Mouse (Mus musculus) hindbrain, embryonic 16.5 days (tissue): Measurements from ENCODE around the gene Slc24a4. TPM values are rescaled to one million over a fixed set of nuclear protein-coding genes. Genes with fewer than 3 reads are reported as not detected.
A peak's percentile ranks its signal among the peaks of the same experiment; 100 is the strongest.

Experiments used
- ATAC-seq: fragments of 200-750 bp; cut with Nextera tagmentation; 2 replicates; pipeline ENCODE4 v1.8.0; 2017; ENCODE audit warnings: moderate TSS enrichment, moderate library complexity
- H3K27ac ChIP-seq: fragments of 300-500 bp; sonication (generic); 2 replicates; pipeline ENCODE4 v1.5.1; 2014; ENCODE audit warnings: low read depth, mild to moderate bottlenecking, control low read depth, low read length, moderate library complexity
- H3K27me3 ChIP-seq: fragments of 300-500 bp; sonication (generic); replicated peaks from 2 replicates; pipeline ENCODE4 v1.6.1; 2014; ENCODE audit warnings: low read length; ENCODE audit not compliant: control insufficient read depth, insufficient read depth
- H3K36me3 ChIP-seq: fragments of 300-500 bp; sonication (generic); 2 replicates; pipeline ENCODE4 v1.6.1; 2014; ENCODE audit warnings: mild to moderate bottlenecking, low read length, moderate library complexity, mixed read lengths; ENCODE audit not compliant: control insufficient read depth, insufficient read depth
- H3K4me1 ChIP-seq: fragments of 300-500 bp; sonication (generic); 2 replicates; pipeline ENCODE4 v1.6.1; 2014; ENCODE audit warnings: low read depth, low read length; ENCODE audit not compliant: control insufficient read depth, insufficient read depth
- H3K4me2 ChIP-seq: fragments of 300-500 bp; sonication (generic); 2 replicates; pipeline ENCODE4 v1.6.1; 2014; ENCODE audit warnings: mild to moderate bottlenecking, low read length, control low read depth, moderate library complexity
- H3K4me3 ChIP-seq: fragments of 300-500 bp; sonication (generic); 2 replicates; pipeline ENCODE4 v1.5.1; 2014; ENCODE audit warnings: mild to moderate bottlenecking, low read length, control low read depth, moderate library complexity
- H3K9ac ChIP-seq: fragments of 300-500 bp; sonication (generic); 2 replicates; pipeline ENCODE4 v1.6.1; 2014; ENCODE audit warnings: low read depth, mild to moderate bottlenecking, control low read depth, low read length, moderate library complexity
- H3K9me3 ChIP-seq: fragments of 300-500 bp; sonication (generic); 2 replicates; pipeline ENCODE4 v1.6.1; 2014; ENCODE audit warnings: mild to moderate bottlenecking, low read length, moderate library complexity; ENCODE audit not compliant: control insufficient read depth
- WGBS: fragments of 180-500 bp; shearing (Covaris S2); extraction: QIAGEN DNeasy Blood & Tissue Kit; methylation state at CpG from one replicate; pipeline ENCODE4 v1.1.7; 2014; 5-methylcytosine and 5-hydroxymethylcytosine counted together
- polyA plus RNA-seq: library from polyadenylated mRNA; unstranded; fragments of >200 nt; fragmentation: Nextera tagmentation; extraction: Ambion mirVana; gene quantifications from 2 replicates; pipeline ENCODE4 v1.2.1, GENCODE M21; 2015

The Slc24a4 gene
- polyA plus RNA-seq, 1 experiment from 2014 or later: 2.2 TPM

DNA sequence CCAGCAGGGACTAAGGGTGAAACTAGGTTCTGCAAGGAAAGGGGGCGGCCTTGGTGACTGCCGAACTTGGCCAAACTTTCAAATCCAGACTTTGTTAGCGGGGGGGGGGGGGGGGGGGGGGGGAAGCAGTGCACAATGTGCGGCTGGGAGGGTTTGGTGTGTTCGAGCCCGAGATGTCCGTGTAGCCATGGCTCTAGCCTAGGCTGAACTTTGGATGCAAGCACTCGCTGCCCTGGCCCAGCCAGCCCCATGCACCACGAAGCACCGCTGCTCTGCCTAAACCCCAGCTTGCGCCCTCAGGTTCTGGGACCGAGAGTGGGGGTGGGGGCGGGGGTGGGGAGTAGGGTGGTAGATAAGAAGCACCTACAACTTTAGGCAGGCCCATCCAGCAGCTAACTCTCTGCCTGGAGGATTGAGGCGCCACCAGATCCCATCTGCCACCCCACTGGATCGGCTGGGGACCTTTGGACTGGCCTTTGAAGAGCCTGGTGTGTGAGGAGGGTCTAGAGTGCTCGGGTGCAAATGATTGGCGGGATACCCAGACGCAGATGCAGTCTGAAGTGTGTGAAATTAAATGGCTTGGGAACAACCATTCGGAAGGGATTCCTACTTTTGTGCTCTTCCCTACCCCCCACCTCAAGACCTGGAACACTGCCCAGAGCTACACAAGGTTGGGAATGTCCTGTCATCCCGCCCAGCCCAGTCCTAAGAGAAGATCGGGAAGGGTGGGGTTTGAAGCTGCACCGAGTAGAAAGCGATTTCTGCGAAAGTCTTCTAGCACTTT is 155.1 kb downstream of the Slc24a4 start:
- ATAC-seq: peak; percentile 53
- peaks cover 15% of the 10 kb centered on the region for H3K4me1 ChIP-seq

DNA sequence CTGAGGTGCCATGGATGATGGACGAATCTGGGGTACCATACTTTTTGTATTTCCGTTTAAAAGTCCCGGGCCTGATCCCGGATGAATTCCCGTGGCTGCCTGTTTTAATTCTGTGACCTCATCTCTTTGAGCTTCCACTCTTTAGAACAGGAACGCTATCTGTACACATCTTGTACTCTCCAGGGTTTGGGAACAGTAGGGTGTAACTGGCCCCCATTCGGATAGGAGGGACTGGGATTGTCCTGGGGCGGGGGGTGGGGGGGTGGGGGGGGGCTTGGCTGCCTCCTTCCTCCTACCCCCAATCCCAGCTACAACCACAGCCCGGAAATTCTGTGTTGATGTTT is 155.7 kb downstream of the Slc24a4 start:
- Histone ChIP-seq H3K27me3 (0 out of 2 replicates have a peak, but pooled peaks cover 2% of the 10 kb centered on the region), H3K9ac (no peak overlapping the region), H3K9me3 (no peaks in the 10 kb centered on the region), H3K36me3 (no peaks in the 10 kb centered on the region), H3K4me1 (peaks cover 15% of the 10 kb centered on the region), H3K27ac (no peak overlapping the region; the same call in 1 of the 2 replicates), H3K4me2 (peak overlapping the region; percentile 99), H3K4me3 (peak overlapping the region; percentile 54)
- ATAC-seq: no peak
- 29% methylated on average over 9 of the region's 9 CpGs for WGBS

More for the DNA sequence above, 155.1 kb downstream of the Slc24a4 start:
- Histone ChIP-seq H3K36me3 (no peaks in the 10 kb centered on the region), H3K4me3 (peak overlapping the region; percentile 54), H3K27ac (peak overlapping the region; percentile 61), H3K9me3 (no peaks in the 10 kb centered on the region), H3K27me3 (0 out of 2 replicates have a peak, but pooled peaks cover 2% of the 10 kb centered on the region), H3K9ac (peak overlapping the region; percentile 78), H3K4me2 (peak overlapping the region; percentile 99)
- 9% methylated on average over 22 of the region's 24 CpGs for WGBS

DNA sequence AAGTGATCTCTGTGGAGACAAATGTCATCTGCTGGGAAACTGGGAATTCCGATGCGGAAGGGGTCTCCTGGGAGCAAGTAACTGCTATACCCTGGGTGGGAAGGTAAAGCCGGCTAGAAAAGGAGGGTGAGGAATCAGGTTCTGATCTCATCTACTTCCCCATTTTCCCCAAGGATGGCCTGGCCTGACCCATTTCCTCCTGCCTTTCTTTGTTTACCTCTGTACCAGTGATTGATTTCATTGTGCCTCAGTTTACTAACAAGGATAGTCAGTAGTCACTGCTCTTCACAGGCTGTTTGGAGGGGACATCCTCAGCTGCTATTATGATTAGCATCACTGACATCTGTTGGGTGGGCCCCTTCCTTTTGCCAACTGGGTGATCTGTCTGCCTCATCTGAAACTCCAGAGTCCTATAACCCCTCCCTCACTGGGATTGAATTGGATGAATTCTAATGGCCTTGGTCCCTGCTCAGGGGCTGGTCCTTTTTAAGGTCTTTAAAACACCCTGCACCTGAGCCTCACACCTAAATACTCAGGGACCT is 156.2 kb downstream of the Slc24a4 start:
- Histone ChIP-seq H3K27ac (no peak overlapping the region), H3K9ac (no peak overlapping the region), H3K9me3 (no peaks in the 10 kb centered on the region), H3K4me3 (no peak overlapping the region), H3K27me3 (0 out of 2 replicates have a peak, but pooled peaks cover 2% of the 10 kb centered on the region), H3K36me3 (no peaks in the 10 kb centered on the region), H3K4me2 (peak overlapping the region; percentile 99), H3K4me1 (peaks cover 15% of the 10 kb centered on the region)
- ATAC-seq: no peak
- 39% methylated on average over 3 of the region's 3 CpGs for WGBS

DNA sequence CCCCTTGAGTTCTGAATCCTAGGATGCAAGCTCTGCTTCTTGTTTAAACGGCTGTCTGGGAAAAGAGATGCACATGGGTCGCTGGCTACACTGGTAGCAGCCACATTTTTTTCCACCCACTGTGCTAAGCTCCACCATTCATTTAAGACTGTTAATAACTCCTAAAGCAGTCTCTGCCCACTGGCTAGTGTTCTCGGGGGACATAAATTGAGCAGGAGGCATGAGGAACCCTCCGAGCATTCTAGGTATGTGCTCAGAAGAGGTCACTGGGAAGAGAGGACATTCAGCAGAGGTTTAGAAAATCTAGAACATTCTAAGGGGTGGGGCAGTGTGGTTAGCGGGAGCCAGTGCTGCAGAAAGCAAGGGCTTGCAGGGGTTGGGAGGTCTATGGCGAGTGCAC is 156.8 kb downstream of the Slc24a4 start:
- no peaks in the 10 kb centered on the region for H3K36me3 ChIP-seq
- H3K4me2 ChIP-seq: no peak overlapping the region
- ATAC-seq: no peak
- H3K27ac ChIP-seq: no peak overlapping the region
- no peak overlapping the region for H3K9ac ChIP-seq
- H3K4me3 ChIP-seq: no peak overlapping the region
- H3K4me1 ChIP-seq: peaks cover 15% of the 10 kb centered on the region
- H3K9me3 ChIP-seq: no peaks in the 10 kb centered on the region
- 0 out of 2 replicates have a peak, but pooled peaks cover 2% of the 10 kb centered on the region for H3K27me3 ChIP-seq
- WGBS: 74% methylated on average over 6 of the region's 6 CpGs

DNA sequence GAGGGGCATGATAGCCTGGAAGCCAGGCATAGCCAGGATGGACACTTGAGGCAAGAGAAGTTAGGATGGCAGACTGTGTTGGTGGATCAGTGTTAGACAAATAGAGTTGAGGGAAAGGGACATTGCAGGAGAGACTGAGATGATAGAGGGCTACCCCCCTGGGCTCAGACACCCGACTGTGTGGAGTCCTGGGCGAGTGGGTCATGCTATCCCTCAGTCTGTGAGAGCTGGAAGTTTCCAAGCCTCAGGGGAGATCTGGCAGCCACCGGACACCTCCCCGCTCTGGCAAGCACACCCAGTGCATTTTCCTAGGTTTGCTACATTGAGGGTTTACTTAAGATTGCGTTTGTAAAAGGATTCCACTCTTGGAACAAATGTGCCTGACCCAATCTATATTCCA is 157.2 kb downstream of the Slc24a4 start:
- Histone ChIP-seq H3K9me3 (no peaks in the 10 kb centered on the region), H3K9ac (no peak overlapping the region), H3K4me2 (no peak overlapping the region), H3K36me3 (no peaks in the 10 kb centered on the region), H3K4me1 (peaks cover 15% of the 10 kb centered on the region), H3K4me3 (no peak overlapping the region), H3K27me3 (0 out of 2 replicates have a peak, but pooled peaks cover 2% of the 10 kb centered on the region), H3K27ac (no peak overlapping the region)
- WGBS: 84% methylated on average over 5 of the region's 5 CpGs
- no peak for ATAC-seq

DNA sequence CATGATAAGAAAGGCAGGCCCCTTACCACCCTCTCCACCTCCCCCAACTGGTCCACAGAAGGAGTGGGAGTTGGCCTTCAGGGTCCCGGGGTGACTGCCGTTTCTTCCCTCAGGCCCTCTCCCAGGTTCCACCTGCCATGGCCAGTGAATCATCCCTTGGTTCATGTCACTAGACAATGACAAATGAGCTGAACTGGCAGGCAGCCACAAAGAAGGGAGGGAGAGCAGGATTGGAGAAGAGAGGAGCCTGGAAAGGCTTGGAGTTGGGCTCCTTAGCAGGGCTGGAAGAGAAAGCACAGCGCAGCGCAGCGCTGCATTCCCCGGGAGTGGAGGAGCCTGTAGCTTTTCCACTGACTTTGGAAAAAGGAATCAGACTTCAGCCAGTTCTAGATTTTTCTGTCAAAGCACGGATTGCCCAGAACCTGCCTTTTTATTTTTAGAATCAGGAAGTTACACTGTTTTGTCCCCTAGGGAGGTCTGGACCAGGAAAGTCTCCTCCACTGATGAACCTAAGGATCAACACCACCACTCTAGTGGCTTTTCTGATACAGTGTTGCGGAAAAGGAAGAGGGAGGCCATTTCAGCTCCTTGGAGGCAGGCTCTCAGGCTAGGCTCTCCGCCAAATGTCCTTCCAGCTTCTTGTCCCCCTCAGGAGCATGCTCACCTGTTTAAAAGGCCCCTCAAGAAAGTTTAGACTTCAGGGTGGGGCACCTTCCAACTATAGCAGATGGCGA is 158.3 kb downstream of the Slc24a4 start:
- Histone ChIP-seq H3K27me3 (0 out of 2 replicates have a peak, but pooled peaks cover 2% of the 10 kb centered on the region), H3K4me2 (no peak overlapping the region), H3K4me3 (no peak overlapping the region), H3K9me3 (no peaks in the 10 kb centered on the region), H3K9ac (no peak overlapping the region), H3K4me1 (peaks cover 15% of the 10 kb centered on the region), H3K36me3 (no peaks in the 10 kb centered on the region), H3K27ac (0 out of 2 replicates have a peak overlapping the region, but pooled peaks have one; percentile 17)
- WGBS: 55% methylated on average over 10 of the region's 10 CpGs
- peak; percentile 53 for ATAC-seq

DNA sequence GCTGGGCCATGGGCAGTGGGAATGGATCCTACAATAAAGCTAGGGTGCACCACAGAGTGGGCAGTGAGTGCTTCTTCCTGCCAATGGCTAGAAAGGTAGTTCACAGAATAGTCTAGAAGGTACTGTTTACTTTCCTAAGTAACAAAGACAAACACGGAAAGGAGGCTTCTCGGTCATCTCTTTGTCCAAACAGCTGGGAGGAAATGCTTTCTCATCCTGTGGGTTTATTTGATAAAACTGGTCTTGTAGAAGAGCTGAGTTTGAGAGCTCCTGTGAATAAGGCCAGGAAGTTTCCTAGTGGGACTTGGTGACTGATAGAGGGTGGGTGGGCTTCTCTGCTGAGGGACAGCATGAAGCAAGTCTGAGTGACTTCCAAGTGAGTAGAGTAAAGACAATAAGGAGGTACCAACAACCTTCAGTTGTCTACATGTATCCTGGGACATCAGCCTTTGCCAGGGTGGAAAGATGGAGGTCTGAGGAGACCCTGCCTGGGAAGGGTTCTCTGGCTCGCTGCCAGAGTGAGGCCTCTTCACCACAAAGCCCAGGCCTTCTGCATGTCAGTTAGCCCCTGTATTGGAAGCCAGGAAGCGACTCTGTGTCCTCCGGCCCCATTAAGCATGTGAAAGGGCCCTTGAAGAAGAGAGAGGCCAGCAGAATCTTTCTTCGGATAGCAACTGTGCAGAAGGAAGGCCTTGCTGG is 159.5 kb downstream of the Slc24a4 start:
- H3K27me3 ChIP-seq: 0 out of 2 replicates have a peak, but pooled peaks cover 2% of the 10 kb centered on the region
- H3K27ac ChIP-seq: peak overlapping the region; percentile 37; the same call in 1 of the 2 replicates
- peaks cover 15% of the 10 kb centered on the region for H3K4me1 ChIP-seq
- no peak overlapping the region for H3K4me3 ChIP-seq
- H3K9me3 ChIP-seq: no peaks in the 10 kb centered on the region
- no peak overlapping the region for H3K9ac ChIP-seq
- no peak for ATAC-seq
- H3K36me3 ChIP-seq: no peaks in the 10 kb centered on the region
- H3K4me2 ChIP-seq: no peak overlapping the region
- 63% methylated on average over 6 of the region's 6 CpGs for whole genome bisulfite sequencing

DNA sequence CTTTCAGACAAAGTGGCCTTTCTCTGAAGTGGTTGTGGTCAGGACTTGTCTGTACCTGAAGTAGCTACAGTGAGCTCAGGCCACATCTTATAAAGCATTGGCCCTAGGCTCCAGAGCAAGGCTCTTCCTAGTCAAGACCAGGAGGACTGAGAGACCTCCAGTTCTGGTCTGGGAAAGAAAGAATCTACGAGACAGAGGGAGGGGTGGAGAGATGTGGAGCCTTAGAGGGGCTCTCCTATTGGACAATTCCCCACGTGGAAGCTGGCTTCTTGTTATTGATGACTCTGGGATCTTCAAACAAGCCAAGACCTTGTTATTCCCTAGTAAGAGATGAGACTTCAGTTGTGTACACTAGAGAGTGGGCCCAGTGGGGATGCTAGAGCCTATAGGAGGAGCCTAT is 160.3 kb downstream of the Slc24a4 start:
- H3K4me2 ChIP-seq: no peak overlapping the region
- H3K27ac ChIP-seq: no peak overlapping the region
- H3K9ac ChIP-seq: no peak overlapping the region
- peaks cover 8% of the 10 kb centered on the region for H3K4me1 ChIP-seq
- H3K9me3 ChIP-seq: no peaks in the 10 kb centered on the region
- ATAC-seq: no peak
- H3K36me3 ChIP-seq: no peaks in the 10 kb centered on the region
- H3K4me3 ChIP-seq: no peak overlapping the region
- H3K27me3 ChIP-seq: 0 out of 2 replicates have a peak, but pooled peaks cover 2% of the 10 kb centered on the region
- WGBS: 41% methylated on average over 2 of the region's 2 CpGs
